Mouse (Mus musculus) neural tube, embryonic 11.5 days (tissue): Measurements from ENCODE around the gene Olfr190. TPM values are rescaled to one million over a fixed set of nuclear protein-coding genes. Genes with fewer than 3 reads are reported as not detected.
"Not testable (repeated sequence)": the region's sequence is repeated elsewhere in the genome, so short reads cannot be mapped to it uniquely, and the experiment has no call there.

Source experiments
- ATAC-seq: fragments of 200-750 bp; cut with Nextera tagmentation; 2 replicates; pipeline ENCODE4 v1.8.0; 2017; ENCODE audit warnings: moderate number of reproducible peaks, mild to moderate bottlenecking, moderate TSS enrichment, moderate library complexity; ENCODE audit not compliant: insufficient read depth, low FRiP score, low TSS enrichment
- DNase-seq: peaks from one replicate; pipeline ENCODE4 v3.0.0-alpha.2; 2015; ENCODE audit warnings: low spot score
- H3K27ac ChIP-seq: fragments of 300-500 bp; sonication (generic); 2 replicates; pipeline ENCODE4 v1.5.1; 2014; ENCODE audit warnings: low read depth, mild to moderate bottlenecking, low read length
- H3K27me3 ChIP-seq: fragments of 300-500 bp; sonication (generic); 2 replicates; pipeline ENCODE4 v1.6.1; 2014; ENCODE audit warnings: mild to moderate bottlenecking, low read length, mixed read lengths; ENCODE audit not compliant: control insufficient read depth, insufficient read depth
- H3K36me3 ChIP-seq: fragments of 300-500 bp; sonication (generic); 2 replicates; pipeline ENCODE4 v1.6.1; 2014; ENCODE audit warnings: mild to moderate bottlenecking, low read length, moderate library complexity, mixed read lengths; ENCODE audit not compliant: control insufficient read depth, insufficient read depth
- H3K4me1 ChIP-seq: fragments of 300-500 bp; sonication (generic); 2 replicates; pipeline ENCODE4 v1.6.1; 2014; ENCODE audit warnings: low read length, mixed read lengths; ENCODE audit not compliant: control insufficient read depth, insufficient read depth
- H3K4me2 ChIP-seq: fragments of 300-500 bp; sonication (generic); 2 replicates; pipeline ENCODE4 v1.6.1; 2014; ENCODE audit warnings: low read depth, mild to moderate bottlenecking, moderate library complexity
- H3K4me3 ChIP-seq: fragments of 300-500 bp; sonication (generic); 2 replicates; pipeline ENCODE4 v1.5.1; 2014; ENCODE audit warnings: low read depth, low read length
- H3K9ac ChIP-seq: fragments of 300-500 bp; sonication (generic); 2 replicates; pipeline ENCODE4 v1.6.1; 2014; ENCODE audit warnings: mild to moderate bottlenecking, low read length
- H3K9me3 ChIP-seq: fragments of 300-500 bp; sonication (generic); 2 replicates; pipeline ENCODE4 v1.6.1; 2016; ENCODE audit warnings: low read length; ENCODE audit not compliant: control insufficient read depth
- WGBS: fragments of 180-500 bp; shearing (Covaris S2); extraction: QIAGEN DNeasy Blood & Tissue Kit; methylation state at CpG from one replicate; pipeline ENCODE4 v1.1.7; 2014; 5-methylcytosine and 5-hydroxymethylcytosine counted together
- polyA plus RNA-seq: library from polyadenylated mRNA; unstranded; fragments of >200 nt; fragmentation: Nextera tagmentation; extraction: Ambion mirVana; gene quantifications from 2 replicates; pipeline ENCODE4 v1.2.1, GENCODE M21; 2014

The Olfr190 gene
- polyA plus RNA-seq, 1 experiment from 2014 or later, result not detected

GRCm38 (mm10) chr16:59062411-59062810 is 15.4 kb downstream of the Olfr190 start:
- ATAC-seq, H3K27me3 ChIP-seq, H3K4me2 ChIP-seq, H3K9ac ChIP-seq, DNase-seq, H3K9me3 ChIP-seq, H3K4me3 ChIP-seq, H3K27ac ChIP-seq, H3K4me1 ChIP-seq, H3K36me3 ChIP-seq: not testable (repeated sequence)
- WGBS, result 80% methylated on average over 3 of the region's 3 CpGs

GRCm38 (mm10) chr16:59049286-59049685 is 28.5 kb downstream of the Olfr190 start:
- ATAC-seq, H3K36me3 ChIP-seq, H3K4me2 ChIP-seq, H3K4me3 ChIP-seq, H3K27ac ChIP-seq, H3K27me3 ChIP-seq, DNase-seq, H3K4me1 ChIP-seq, H3K9me3 ChIP-seq, H3K9ac ChIP-seq: not testable (repeated sequence)
- WGBS, result 92% methylated on average over 2 of the region's 2 CpGs

- DNase-seq, result no peak
- Histone ChIP-seq H3K27ac (no peak overlapping the region), H3K9ac (no peak overlapping the region), H3K9me3 (no peaks in the 10 kb centered on the region), H3K36me3 (no peaks in the 10 kb centered on the region), H3K4me3 (no peak overlapping the region), H3K4me2 (no peak overlapping the region), H3K27me3 (no peaks in the 10 kb centered on the region), H3K4me1 (no peaks in the 10 kb centered on the region)
- WGBS, result 72% methylated on average over 1 of the region's 1 CpGs
- no peak for ATAC-seq
Observed at GRCm38 (mm10) chr16:59048860-59049259, 28.9 kb downstream of the Olfr190 start.

GRCm38 (mm10) chr16:59047579-59047978 is 30.2 kb downstream of the Olfr190 start:
- Histone ChIP-seq H3K4me1 (no peaks in the 10 kb centered on the region), H3K9me3 (no peaks in the 10 kb centered on the region), H3K4me3 (no peak overlapping the region), H3K27me3 (no peaks in the 10 kb centered on the region), H3K27ac (no peak overlapping the region), H3K4me2 (no peak overlapping the region), H3K9ac (no peak overlapping the region), H3K36me3 (no peaks in the 10 kb centered on the region)
- 74% methylated on average over 4 of the region's 4 CpGs for WGBS
- ATAC-seq (no peak), DNase-seq (no peak)

- no peak overlapping the region for H3K4me2 ChIP-seq
- ATAC-seq (no peak), DNase-seq (no peak)
- no peak overlapping the region for H3K9ac ChIP-seq
- no peaks in the 10 kb centered on the region for H3K27me3 ChIP-seq
- no peak overlapping the region for H3K4me3 ChIP-seq
- no peak overlapping the region for H3K27ac ChIP-seq
- 93% methylated on average over 3 of the region's 3 CpGs for WGBS
- no peaks in the 10 kb centered on the region for H3K4me1 ChIP-seq
- no peaks in the 10 kb centered on the region for H3K9me3 ChIP-seq
- H3K36me3 ChIP-seq, result no peaks in the 10 kb centered on the region
Observed at GRCm38 (mm10) chr16:59045835-59046234, 32.0 kb downstream of the Olfr190 start.

- H3K27me3 ChIP-seq, result no peaks in the 10 kb centered on the region
- 86% methylated on average over 7 of the region's 7 CpGs for WGBS
- H3K9me3 ChIP-seq, result no peaks in the 10 kb centered on the region
- no peak within 1 kb of the TSS for H3K9ac ChIP-seq
- DNase-seq (no peak), ATAC-seq (no peak)
- H3K36me3 ChIP-seq, result no peaks in the 10 kb centered on the region
- H3K4me1 ChIP-seq, result no peaks in the 10 kb centered on the region
- no peak within 1 kb of the TSS for H3K27ac ChIP-seq
- H3K4me2 ChIP-seq, result no peak within 1 kb of the TSS
- no peak within 1 kb of the TSS for H3K4me3 ChIP-seq
Observed at GRCm38 (mm10) chr16:59039710-59040109, 38.1 kb downstream of the Olfr190 start, which contains the start of gene Olfr187. TSS of gene Olfr187 (minus strand) at chr16:59039767.

GRCm38 (mm10) chr16:59030191-59030590 is 47.6 kb downstream of the Olfr190 start, which contains the start of gene Olfr186:
TSS of gene Olfr186 (minus strand) at chr16:59030291.
- no peaks in the 10 kb centered on the region for H3K4me1 ChIP-seq
- H3K9me3 ChIP-seq, result no peaks in the 10 kb centered on the region
- H3K36me3 ChIP-seq, result no peaks in the 10 kb centered on the region
- WGBS, result 92% methylated on average over 4 of the region's 4 CpGs
- no peaks in the 10 kb centered on the region for H3K27me3 ChIP-seq
- H3K9ac ChIP-seq, result no peak within 1 kb of the TSS
- H3K4me2 ChIP-seq, result no peak within 1 kb of the TSS
- no peak for ATAC-seq
- H3K4me3 ChIP-seq, result no peak within 1 kb of the TSS
- DNase-seq, result no peak
- H3K27ac ChIP-seq, result no peak within 1 kb of the TSS

Other genes starting within 250 kb of the Olfr190 start
- gene Olfr177, start 203.2 kb downstream of the Olfr190 start, polyA plus RNA-seq, result not detected in 2 replicates
- gene Olfr178, start 185.9 kb downstream of the Olfr190 start, polyA plus RNA-seq, result not detected in 2 replicates
- gene Olfr181, start 149.2 kb downstream of the Olfr190 start, polyA plus RNA-seq, result not detected in 2 replicates
- gene Olfr180, start 148.6 kb downstream of the Olfr190 start, polyA plus RNA-seq, result not detected in 2 replicates
- gene Olfr183, start 82.6 kb downstream of the Olfr190 start, polyA plus RNA-seq, result not detected in 2 replicates
- not detected in 2 replicates for gene Olfr186, start 47.7 kb downstream of the Olfr190 start, polyA plus RNA-seq
- not detected in 2 replicates for gene Olfr187, start 38.2 kb downstream of the Olfr190 start, polyA plus RNA-seq
- not detected in 2 replicates for gene Olfr191, start 11.8 kb upstream of the Olfr190 start, polyA plus RNA-seq
- gene Olfr193, start 33.9 kb upstream of the Olfr190 start, polyA plus RNA-seq, result not detected in 2 replicates
- not detected in 2 replicates for gene Olfr194, start 43.1 kb upstream of the Olfr190 start, polyA plus RNA-seq
- not detected in 2 replicates for gene Olfr195, start 69.0 kb upstream of the Olfr190 start, polyA plus RNA-seq
- not detected in 2 replicates for gene Olfr196, start 92.4 kb upstream of the Olfr190 start, polyA plus RNA-seq
- gene Olfr198, start 125.5 kb upstream of the Olfr190 start, polyA plus RNA-seq, result not detected in 2 replicates
- gene Olfr199, start 141.8 kb upstream of the Olfr190 start, polyA plus RNA-seq, result not detected in 2 replicates
- not detected in 2 replicates for gene Olfr201, start 194.6 kb upstream of the Olfr190 start, polyA plus RNA-seq
- gene Olfr202, start 208.8 kb upstream of the Olfr190 start, polyA plus RNA-seq, result not detected in 2 replicates
- gene Olfr203, start 220.9 kb upstream of the Olfr190 start, polyA plus RNA-seq, result not detected in 2 replicates
- gene Olfr204, start 240.2 kb upstream of the Olfr190 start, polyA plus RNA-seq, result not detected in 2 replicates